Mouse (Mus musculus) splenic B cell, adult 2 months (primary cell): Measurements from ENCODE around the gene Aqp5.

Source experiments
- DNase-seq: peaks from one replicate; pipeline ENCODE4 v3.0.0-alpha.2; 2011; ENCODE audit warnings: low read depth, low spot score
- H3K27me3 ChIP-seq: 2 replicates; pipeline ENCODE4 v1.6.1; 2012; ENCODE audit warnings: mild to moderate bottlenecking, low read length, moderate library complexity, mixed read lengths; ENCODE audit not compliant: control insufficient read depth, poor library complexity, insufficient read depth, severe bottlenecking
- H3K36me3 ChIP-seq: 2 replicates; pipeline ENCODE4 v1.6.1; 2012; ENCODE audit warnings: mild to moderate bottlenecking, low read length, moderate library complexity, mixed read lengths; ENCODE audit not compliant: control insufficient read depth, poor library complexity, insufficient read depth, severe bottlenecking

Gene Aqp5

GRCm38 (mm10) chr15:99590429-99591084 lies at the start of gene Aqp5:
Gene Aqp5, plus strand, starts transcription at chr15:99590782.
- Histone ChIP-seq H3K36me3 (no peaks in the 10 kb centered on the region), H3K27me3 (no peaks in the 10 kb centered on the region)
- DNase-seq: no peak

GRCm38 (mm10) chr15:99544047-99544446 lies 46.5 kb upstream of the Aqp5 start:
- no peak for DNase-seq
- no peaks in the 10 kb centered on the region for H3K36me3 ChIP-seq

GRCm38 (mm10) chr15:99546596-99546995 lies 44.0 kb upstream of the Aqp5 start:
- no peaks in the 10 kb centered on the region for H3K36me3 ChIP-seq
- H3K27me3 ChIP-seq: no peaks in the 10 kb centered on the region
- no peak for DNase-seq

More at GRCm38 (mm10) chr15:99544047-99544446, 46.5 kb upstream of the Aqp5 start:
- no peaks in the 10 kb centered on the region for H3K27me3 ChIP-seq

GRCm38 (mm10) chr15:99547732-99548131 lies 42.9 kb upstream of the Aqp5 start:
- DNase-seq: no peak
- Histone ChIP-seq H3K27me3 (no peaks in the 10 kb centered on the region), H3K36me3 (no peaks in the 10 kb centered on the region)

- no peak for DNase-seq
Measured at GRCm38 (mm10) chr15:99549901-99550300, 40.7 kb upstream of the Aqp5 start.

GRCm38 (mm10) chr15:99553767-99554166 lies 36.8 kb upstream of the Aqp5 start:
- no peaks in the 10 kb centered on the region for H3K27me3 ChIP-seq
- no peaks in the 10 kb centered on the region for H3K36me3 ChIP-seq
- no peak for DNase-seq

More at GRCm38 (mm10) chr15:99549901-99550300, 40.7 kb upstream of the Aqp5 start:
- Histone ChIP-seq H3K27me3 (no peaks in the 10 kb centered on the region), H3K36me3 (no peaks in the 10 kb centered on the region)

GRCm38 (mm10) chr15:99558947-99559346 lies 31.6 kb upstream of the Aqp5 start:
- no peak for DNase-seq
- no peaks in the 10 kb centered on the region for H3K36me3 ChIP-seq
- H3K27me3 ChIP-seq: no peaks in the 10 kb centered on the region

- Histone ChIP-seq H3K36me3 (no peaks in the 10 kb centered on the region), H3K27me3 (no peaks in the 10 kb centered on the region)
- DNase-seq: no peak
Measured at GRCm38 (mm10) chr15:99560246-99560645, 30.3 kb upstream of the Aqp5 start.

GRCm38 (mm10) chr15:99567371-99567770 lies 23.2 kb upstream of the Aqp5 start:
- Histone ChIP-seq H3K27me3 (no peaks in the 10 kb centered on the region), H3K36me3 (no peaks in the 10 kb centered on the region)
- DNase-seq: no peak

- H3K36me3 ChIP-seq: no peaks in the 10 kb centered on the region
- no peak for DNase-seq
- no peaks in the 10 kb centered on the region for H3K27me3 ChIP-seq
Measured at GRCm38 (mm10) chr15:99568682-99569081, 21.9 kb upstream of the Aqp5 start.

- Histone ChIP-seq H3K27me3 (no peaks in the 10 kb centered on the region), H3K36me3 (no peaks in the 10 kb centered on the region)
- no peak for DNase-seq
Measured at GRCm38 (mm10) chr15:99569123-99569522, 21.5 kb upstream of the Aqp5 start.

- DNase-seq: no peak
Measured at GRCm38 (mm10) chr15:99578802-99579485, 11.6 kb upstream of the Aqp5 start, which contains the start of gene Aqp2. Gene Aqp2, plus strand, starts transcription at chr15:99579055.

GRCm38 (mm10) chr15:99583463-99584344 lies 6.9 kb upstream of the Aqp5 start:
- no peaks in the 10 kb centered on the region for H3K36me3 ChIP-seq

More at GRCm38 (mm10) chr15:99578802-99579485, 11.6 kb upstream of the Aqp5 start, which contains the start of gene Aqp2:
- H3K36me3 ChIP-seq: no peaks in the 10 kb centered on the region
- H3K27me3 ChIP-seq: no peaks in the 10 kb centered on the region

GRCm38 (mm10) chr15:99584407-99585202 lies 6.0 kb upstream of the Aqp5 start:
- no peak for DNase-seq
- no peaks in the 10 kb centered on the region for H3K36me3 ChIP-seq
- H3K27me3 ChIP-seq: no peaks in the 10 kb centered on the region

More at GRCm38 (mm10) chr15:99583463-99584344, 6.9 kb upstream of the Aqp5 start:
- H3K27me3 ChIP-seq: no peaks in the 10 kb centered on the region
- DNase-seq: no peak
